Mouse (Mus musculus) kidney, postnatal 36 days (tissue): ENCODE data around the gene Syt5.
A peak's percentile ranks its signal among the peaks of the same experiment; 100 is the strongest.

Experiments used
- DNase-seq, 2 experiments: peaks; one replicate each; pipeline ENCODE4 v3.0.0; 2021 to 2022; ENCODE audit warnings: mixed read lengths in 2 of 2

Syt5 gene

DNA sequence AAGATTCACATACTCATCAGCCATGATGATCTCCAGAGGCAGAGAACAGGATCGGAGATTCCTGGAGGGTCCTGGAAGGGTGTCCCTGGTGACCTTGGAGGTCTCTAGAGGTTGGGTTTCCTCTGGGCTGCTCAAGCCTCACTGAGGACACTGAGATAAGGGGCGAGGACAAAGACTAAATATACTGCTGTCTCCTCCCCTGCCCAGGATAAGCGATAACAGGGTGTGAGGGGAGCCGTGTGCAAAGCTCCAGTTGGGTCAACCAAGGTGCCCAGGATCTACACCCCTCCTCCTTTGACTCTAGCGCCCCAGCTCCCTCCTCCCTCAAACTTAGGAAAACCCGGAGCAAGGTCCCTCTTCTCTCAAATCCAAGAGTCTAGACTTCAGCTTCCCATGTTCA, 25.0 kb downstream of the Syt5 start:
- no peak for DNase-seq

DNA sequence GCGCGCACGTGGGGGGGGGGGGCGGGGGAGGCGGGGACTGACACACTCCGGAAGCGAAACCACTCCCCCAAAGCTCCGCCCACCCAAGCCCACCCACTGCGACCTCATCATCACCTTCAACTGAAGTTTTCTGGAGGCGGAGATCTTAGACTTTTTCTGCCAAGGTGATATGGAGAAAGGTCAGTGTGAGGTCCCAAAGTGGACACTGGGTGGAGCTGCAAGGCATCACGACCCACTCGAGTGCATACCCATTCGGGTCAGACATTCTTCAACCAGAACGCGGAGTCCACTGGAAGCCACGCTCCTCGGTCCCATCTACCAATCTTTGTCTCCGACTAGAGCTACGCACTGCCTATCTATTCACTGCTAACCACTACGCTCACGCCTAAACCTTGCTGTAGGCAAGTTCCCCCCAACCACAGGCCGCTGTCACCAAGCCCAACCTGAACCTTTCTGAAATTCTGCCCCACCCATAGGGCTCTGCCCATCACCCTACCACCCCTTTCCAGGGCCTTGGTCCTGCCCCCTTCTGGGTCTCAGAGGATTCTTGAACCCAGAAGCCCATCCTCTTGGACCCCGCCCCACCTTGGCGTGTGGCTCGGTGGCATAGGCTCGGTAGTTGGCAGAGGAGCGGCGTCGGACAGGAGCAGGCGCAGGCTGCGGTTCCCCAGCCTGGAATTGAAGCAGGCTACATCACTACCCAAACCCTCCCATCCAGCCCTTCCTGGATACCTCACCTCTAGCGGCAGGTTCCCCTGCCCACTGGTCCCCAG, 25.9 kb downstream of the Syt5 start:
- DNase-seq: no peak

DNA sequence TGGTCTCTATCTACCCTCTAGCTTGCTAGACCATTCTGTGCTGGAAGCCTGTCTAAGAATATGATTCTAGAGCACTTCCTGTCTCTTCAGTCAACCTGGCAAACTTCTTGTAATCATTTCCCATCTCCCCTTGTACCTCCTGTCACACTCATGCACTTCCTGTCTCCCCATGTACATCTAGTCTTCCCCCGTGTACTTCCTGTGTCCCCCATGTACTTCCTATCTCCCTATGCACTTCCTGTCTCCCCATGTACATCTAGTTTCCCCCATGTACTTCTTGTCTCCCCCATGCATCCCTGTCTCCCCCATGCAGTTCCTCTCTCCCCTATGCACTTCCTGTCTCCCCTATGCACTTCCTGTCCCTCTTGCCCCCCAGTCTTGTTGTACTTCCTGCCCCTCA, 28.9 kb downstream of the Syt5 start:
- DNase-seq: no peak

DNA sequence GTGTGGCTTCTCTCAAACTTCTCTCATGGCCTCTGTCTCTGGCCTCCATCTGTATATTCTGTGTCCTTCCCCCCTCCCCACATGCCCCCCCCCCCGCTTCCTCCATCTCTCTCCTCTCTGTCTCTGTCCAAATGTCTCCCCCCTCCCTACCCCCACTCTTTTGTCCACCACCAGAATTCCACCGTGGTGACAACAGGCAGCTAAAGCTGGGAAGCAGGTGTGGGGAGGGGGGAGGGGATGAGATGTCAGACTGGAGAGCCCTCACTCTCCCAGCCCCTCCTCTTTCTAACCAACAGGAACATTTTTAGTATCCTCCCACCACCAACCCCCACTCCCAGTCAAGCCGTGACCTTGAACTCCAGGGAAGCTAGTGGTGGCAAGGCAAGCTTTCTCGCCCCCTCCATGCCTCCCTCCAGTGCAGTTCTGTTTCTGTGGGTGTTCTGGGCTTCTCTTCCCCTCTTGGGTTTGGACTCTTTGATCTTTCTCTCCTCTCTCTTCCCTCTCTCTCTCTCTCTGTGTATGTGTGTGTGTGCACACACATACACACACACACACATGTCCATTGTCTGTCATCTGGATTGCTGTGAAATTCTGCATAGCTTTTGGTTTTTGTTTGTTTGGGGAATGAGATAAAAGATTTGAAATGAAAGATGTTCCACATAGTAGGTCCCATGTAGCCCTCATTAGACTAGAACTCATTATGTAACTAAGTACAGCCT, 30.9 kb downstream of the Syt5 start, which contains the start of gene Tnnt1:
Tnnt1 (minus strand) TSS at position 51 of the 719 bp plus-strand sequence.
- DNase-seq: no peak

DNA sequence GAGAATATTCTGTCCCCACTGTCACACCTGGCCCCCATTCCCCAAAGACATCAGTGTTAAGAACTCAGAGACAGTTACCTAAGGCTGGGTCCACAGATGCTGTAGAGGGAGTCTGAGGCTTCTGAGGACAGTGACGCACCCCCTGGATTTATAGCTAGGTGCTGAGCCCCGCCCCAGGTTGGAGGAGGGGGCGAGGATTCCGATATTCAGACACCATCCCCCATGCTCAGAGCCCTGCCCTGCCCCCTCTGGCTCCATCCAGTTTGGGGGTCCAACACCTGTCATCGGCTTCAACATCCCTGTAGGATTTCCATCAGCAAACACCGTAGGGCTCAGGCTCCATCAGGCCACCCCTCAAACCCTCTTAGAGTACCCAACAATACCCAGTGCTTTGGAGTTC, 31.5 kb downstream of the Syt5 start:
- DNase-seq: no peak

DNA sequence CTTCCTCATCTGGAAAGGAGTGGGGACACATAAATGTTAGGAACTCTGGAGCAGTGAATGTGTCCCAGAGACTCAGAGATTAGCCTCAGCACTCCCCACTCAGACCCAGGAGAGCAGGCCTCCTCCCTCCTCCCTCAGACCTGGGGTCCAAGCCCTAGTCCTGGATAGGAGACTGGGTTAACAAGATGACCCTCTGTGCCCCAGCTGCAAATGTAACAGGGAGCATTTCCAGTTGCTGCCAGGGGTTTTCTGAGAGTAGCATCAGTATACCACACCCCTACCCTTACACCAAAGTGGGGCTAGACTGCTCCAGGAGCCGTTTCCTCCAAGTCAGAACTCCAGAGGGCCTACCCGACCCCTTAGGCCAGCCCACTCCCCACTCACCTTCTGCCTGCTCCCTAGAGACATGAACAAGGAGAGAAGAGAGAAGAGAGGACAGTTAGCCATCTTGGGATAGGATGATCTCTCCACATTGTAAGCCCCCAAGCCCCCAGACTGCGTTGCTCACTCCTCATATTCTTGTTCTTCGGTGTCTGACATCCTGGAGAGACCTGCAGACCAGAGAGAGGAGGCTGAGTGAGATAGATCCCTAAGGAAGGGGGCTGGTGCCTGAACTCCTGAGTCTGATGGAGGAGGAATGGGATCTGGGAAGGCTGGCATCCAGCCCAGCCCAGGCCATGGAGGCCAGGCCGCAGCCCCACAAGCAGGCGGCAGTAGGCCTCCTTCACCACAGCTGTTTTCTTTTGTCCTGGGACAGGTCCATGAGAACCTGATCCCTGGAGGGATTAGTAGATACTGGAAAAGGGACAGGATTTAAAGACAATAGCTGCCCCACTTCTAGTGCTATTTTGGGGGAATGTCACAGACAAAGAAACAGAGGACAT, 33.3 kb downstream of the Syt5 start:
- no peak for DNase-seq

DNA sequence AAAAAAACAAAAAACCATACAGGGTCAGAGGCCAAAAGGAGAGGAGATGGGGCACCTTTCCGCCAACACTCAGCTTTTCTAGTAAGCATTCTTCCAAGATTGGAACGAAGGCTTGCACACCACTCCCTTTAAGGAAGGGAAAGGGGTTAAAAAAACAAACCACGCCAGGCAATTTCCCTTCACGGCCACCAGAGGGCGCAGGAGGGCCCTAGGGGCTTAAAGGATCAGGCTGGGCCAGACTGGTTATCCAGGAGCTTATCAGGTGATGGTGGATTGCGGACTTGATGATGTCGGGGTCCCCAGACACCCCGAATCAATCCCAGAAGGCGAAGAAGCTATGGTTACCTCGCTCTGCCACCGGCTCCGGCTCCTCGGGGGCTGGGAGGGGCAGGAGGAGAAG, 34.1 kb downstream of the Syt5 start:
- peak in 1 of 2 experiments; percentile 66 for DNase-seq

DNA sequence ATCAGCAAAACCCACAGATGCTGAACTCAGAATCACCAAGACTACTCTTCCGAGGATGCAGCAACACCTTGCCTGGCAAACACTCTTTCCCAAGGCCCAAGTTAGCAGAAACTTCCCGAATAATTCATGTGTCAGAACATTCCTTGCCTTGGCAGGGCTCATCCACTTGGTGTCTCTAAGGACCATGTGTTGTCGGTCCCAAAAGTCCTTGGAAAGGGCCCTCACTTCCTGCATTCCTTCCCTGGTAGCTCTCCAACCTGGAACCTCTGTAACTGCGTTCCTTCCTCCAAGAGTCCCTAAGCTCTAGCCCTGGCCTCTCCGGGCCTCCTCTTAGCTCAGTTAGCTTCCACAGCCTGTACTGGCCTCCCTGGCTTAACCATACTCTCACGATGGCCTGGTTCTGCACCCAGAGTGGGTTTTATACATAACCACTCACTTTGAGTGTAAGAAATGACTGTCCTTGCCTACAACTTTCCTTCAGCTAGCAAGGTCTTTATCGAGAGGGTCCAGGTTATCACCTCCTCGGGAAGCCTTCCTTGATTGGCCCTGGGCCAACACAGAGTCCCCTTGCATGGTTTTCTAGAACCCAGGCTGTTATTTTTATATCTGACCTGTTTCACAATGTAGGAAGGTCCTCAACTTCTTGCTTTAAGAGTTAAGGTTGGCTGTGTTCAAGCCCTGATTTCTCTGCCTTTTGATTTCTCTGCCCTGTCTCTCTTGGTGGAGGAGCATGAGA, 35.7 kb downstream of the Syt5 start:
- DNase-seq: no peak

DNA sequence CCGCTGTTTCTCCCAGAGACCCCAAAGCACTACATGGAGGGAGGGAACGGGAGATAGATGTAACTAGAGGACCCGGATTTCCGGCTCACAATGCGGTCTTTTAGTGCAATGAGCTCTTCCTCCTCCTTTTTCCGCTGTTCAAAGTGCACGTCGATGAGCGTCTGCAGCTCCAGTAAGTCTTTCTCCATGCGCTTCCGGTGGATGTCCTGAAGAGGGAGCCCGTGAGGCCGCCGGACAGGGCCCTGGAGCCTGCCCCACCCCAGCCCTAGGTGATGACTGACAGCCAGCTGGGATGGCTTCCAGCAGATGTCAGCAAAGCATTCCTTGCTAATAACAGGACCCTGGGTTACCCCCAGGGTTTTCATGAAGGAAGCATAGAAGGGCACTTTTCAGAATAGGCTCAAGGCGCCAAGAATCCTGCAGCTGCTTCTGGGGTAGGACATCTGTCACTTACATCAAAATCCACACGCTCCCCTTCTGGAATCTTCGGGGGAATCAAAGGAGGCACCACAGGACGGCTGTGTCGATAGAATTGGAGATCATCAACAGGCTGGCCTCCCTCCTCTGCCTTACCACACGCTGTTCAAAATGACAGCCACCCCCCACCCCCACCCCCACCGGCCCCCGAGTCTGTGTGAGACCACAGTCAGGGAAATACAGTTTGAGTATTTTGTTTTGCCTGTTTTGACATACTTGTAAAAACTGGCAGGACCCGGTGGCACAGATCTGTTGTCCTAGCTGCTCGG, 37.3 kb downstream of the Syt5 start:
- DNase-seq: peak; percentile 82 to 89

DNA sequence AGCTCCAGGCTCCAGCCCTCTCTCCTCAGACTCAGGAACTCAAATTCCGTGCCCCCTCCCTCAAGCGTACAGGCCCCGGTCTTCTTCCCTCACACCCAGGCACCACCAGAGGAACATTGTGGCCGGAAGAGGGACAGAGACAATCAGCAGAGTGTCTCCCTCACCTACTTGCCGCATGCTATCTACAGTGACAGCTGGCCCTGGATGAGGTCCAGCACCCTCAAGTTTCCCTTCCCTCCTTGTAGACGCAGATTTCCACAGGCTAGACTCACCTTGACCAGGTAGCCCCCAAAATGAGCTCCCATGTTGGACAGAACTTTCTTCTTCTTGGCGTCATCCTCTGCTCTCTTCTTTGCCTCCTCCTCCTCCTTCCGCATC, 38.6 kb downstream of the Syt5 start:
- no peak for DNase-seq

DNA sequence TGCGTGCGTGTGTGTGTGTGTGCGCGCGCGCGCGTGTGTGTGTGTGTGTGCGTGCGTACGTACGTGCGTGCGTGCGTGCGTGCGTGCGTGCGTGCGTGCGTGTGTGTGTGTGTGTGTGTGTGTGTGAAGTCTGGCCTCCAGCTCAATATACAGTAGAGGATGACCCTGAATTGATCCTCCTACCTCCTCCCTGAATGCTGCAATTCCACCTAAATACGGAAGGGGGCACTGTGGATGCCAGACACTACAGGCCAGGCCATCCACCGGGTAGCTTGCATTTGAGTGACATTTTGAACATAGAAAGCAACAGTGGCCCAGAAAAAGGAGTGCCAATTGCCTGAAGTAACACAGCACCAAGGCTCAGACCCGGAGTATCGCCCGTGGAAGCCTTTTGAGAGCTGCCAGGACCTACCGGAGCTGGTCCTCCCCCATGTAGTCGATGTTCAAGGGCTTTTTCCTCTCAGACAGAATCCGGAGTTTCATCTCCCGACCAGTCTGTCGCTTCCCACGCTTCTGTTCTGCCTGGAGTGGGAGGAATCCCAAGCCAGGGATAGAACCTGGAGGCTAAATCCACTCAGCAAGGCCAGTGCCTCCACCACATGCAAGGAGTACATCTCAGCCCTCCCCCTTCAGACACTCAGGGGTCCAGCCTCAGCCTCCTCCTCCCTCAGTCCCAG, 39.1 kb downstream of the Syt5 start:
- DNase-seq: no peak

DNA sequence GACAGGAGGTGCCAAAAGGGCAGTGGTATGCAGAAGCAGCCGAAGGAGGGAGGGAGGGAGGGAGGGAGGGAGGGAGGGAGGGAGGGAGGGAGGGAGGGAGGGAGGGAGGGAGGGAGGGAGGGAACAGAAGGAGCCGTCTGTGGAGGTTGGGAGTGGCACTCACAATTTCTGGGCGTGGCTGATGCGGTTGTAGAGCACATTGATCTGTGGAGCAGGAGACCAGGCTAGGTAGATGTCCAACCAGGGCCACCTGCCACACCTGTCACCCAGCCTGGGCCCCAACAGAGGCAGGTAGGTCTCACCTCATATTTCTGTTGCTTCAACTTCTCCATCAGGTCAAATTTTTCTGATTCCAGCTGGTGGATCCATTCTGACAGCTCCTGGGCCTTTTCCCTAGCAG, 40.1 kb downstream of the Syt5 start:
- no peak for DNase-seq

DNA sequence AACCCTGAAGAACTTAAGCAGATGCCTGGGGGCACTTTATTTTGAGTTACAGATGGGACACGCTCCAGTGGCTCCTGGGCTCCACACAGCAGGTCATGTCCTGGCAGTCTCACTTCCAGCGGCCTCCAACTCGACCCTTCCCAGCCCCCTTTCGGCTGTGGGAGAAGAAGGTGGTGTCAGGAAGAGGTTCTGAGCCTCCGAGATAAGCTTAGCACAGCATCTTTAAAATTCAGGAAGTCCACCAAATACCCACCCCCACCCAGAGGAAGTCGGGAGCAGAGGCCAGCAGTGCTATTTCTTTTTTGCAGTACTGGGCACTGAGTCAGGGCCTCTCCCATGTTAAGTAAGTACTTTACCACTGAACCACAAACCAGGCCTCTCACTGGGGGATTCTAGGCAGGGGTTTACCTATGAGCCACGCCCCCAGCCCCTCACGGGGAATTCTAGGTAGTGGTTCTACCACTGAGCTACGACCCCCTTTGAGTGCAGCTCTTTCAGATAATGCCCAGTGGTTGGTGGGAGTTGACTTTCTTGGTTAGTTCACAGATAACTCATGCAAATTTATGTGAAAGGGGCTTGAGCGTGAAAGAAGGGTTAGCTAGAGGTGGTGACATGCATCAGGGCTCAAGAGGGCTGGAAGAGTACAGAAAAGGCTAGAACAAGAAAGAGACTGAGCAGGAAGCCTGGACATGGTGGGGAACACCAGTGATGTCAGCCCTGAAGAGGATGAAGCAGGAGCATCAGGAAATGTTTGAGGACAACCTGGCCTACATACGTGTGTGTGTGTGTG, 42.5 kb downstream of the Syt5 start:
- DNase-seq: no peak

DNA sequence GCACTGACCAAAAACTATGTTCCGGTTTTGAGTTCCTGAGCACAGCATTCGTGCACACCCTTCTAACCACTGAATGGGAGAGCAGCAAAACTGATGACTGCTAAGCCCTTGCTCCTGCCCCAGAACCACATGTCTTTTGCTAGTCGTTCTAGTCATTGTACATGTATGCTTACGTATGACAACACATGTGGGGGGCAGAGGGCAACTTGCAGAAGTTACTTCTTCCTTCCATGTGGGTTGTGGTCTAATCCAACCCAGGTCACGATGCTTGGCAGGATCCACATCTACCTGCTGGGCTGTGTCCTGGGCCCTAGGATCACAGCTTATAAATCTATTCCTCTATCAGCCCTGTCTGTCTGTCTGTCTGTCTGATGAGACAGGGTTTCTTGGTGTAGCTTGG, 43.5 kb downstream of the Syt5 start:
- no peak for DNase-seq

DNA sequence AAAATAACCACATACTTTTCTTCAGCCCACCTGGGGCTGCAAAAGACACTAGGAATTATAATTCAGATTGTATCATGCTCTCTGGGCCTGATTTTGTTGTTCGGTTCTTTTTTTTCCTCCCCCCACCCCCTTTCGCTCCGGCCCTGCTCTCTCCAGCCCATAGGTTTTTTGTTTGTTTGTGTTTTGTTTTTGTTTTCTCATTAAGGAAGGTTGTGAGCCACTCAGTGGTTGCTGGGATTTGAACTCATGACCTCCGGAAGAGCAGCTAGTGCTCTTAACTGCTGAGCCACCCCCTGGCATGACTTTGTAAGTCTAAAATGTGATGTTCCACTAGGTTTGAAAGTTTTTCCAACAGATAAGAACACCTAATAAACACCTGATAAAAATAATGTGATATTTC, 44.2 kb downstream of the Syt5 start:
- DNase-seq: no peak

DNA sequence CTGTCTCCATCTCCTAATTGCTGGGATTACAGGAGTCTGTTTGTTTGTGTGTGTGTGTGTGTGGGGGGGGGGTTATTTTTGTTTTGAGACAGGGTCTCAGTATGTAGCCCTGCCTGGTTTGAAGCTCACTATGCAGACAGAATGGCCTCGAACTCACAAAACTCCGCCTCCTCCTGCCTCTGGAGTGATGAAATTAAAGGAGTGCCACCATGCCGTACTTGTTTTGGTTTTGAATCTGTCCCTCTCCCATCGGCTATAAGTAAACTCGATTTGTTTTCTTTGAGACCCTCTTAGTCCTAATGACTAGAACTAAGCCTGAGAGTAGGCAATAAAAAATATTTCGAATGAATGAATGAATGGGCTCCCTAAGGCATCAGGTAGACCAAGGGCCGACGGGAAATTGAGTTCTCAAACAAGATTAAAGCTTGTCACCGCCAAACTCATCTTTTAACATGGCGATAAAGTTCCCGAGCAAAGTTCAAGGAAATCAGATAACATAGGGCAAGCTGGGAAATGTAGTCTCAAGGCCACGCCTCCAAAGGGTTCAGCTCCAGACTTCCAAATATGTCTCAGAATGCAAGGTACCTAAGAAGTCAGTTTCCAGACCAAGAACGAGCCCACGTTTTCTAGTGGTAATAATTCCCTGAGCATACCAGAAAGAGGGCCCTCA, 44.8 kb downstream of the Syt5 start:
- peak; percentile 46 to 78 for DNase-seq

DNA sequence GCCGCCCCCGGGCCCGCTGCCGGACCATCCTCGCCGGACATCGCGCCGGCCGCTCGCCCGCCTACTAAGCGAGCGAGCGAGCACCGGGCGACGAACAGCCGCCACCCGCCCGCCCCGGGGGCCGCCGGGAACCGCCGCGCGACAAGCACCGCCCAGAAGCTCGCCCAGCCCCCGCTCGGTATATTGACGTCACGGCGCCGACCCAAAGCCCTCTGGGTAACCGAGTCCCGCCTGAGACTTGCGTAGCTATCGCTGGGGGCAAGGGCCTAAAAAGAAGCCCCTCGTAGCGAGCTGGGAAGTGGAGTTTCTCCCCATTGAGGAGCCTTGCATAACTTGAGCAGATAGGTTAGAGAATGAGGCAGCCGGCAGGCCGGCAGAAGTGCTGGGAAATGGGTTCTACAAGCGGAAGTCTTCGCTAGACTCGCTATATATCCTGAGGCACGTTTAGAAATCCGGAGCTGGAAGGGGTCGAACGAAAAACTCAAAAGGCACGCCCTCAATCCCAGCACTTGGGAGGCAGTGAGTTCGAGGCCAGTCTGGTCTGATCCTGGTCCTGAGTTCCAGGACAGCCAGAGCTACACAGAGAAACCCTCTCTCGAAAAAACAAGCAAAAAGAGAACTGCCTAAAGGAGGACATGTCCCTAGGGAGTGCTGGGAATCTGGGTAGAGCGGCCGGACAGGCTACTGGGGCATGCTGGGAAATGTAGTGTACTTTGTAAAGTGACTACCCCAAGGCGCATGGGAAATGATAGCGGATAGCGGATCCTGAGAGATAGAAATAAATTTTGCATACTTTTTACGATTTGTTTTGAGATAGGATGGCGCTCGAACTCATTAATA, 45.6 kb downstream of the Syt5 start, which contains the start of gene Ppp1r12c:
Ppp1r12c (minus strand) TSS at position 123 of the 840 bp plus-strand sequence.
- peak; percentile 95 to 97 for DNase-seq

DNA sequence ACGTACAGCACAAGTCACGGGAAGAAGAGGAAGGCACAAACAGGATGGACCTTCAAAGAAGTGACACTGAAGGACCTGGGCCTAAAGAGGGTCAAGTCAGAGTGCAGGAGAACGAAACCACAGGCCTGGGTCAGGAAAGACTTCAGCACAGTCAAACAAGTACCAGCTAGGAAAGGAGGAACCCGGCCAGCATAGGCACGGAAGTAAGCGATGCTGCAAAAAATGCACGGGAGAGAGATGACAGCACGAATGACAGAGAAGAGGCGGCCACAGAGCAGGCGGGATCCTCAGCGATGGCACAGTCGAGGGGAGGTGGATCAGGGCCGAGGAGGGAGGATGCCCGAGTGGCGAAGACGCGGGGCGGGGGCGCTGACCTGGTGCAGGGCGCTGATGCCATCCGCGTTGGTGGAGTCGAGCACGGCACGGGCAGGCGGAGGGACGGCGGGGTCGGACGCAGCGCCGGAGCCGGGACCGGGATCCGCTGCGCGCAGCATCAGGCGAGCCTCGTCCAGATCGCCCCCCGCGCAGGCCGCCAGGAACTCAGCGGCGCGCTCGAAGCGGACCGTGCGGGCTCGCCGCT, 46.4 kb downstream of the Syt5 start:
- peak in 1 of 2 experiments; percentile 56 for DNase-seq
